Mouse (Mus musculus): ENCODE measurements at regions not wholly inside any gene's neighbourhood (a gene's known extent, or its start where the extent isn't known, plus 50 kb on each side); places are given as distances from the start of the nearest gene placed in this dataset.

- no peak overlapping the region for H3K27ac ChIP-seq (ENCODE audit: low read length)
- no peaks in the 10 kb centered on the region for H3K27me3 ChIP-seq (ENCODE audit: control insufficient read depth, insufficient read depth, low read length)
- no peaks in the 10 kb centered on the region for H3K36me3 ChIP-seq (ENCODE audit: control insufficient read depth, insufficient read depth)
- peak overlapping the region; percentile 31; the same call in 1 of the 2 replicates for H3K4me3 ChIP-seq (ENCODE audit: low read length)
- H3K4me2 ChIP-seq (ENCODE audit: low read depth, low read length) = peak overlapping the region; percentile 52
- 42% methylated on average over 13 of the region's 13 CpGs for WGBS
- peak overlapping the region; percentile 26; the same call in 1 of the 2 replicates for H3K9ac ChIP-seq (ENCODE audit: low read length)
- peak; percentile 86 for ATAC-seq (replicated peaks; ENCODE audit: extremely low read depth, insufficient read depth, low FRiP score)
- H3K4me1 ChIP-seq (ENCODE audit: control insufficient read depth, insufficient read depth, low read length) = no peaks in the 10 kb centered on the region
- H3K9me3 ChIP-seq (replicated peaks; ENCODE audit: control insufficient read depth, low read length) = no peaks in the 10 kb centered on the region
Observed at GRCm38 (mm10) chr6:67169873-67170673, 67.9 kb upstream of the Serbp1 start.

DNA sequence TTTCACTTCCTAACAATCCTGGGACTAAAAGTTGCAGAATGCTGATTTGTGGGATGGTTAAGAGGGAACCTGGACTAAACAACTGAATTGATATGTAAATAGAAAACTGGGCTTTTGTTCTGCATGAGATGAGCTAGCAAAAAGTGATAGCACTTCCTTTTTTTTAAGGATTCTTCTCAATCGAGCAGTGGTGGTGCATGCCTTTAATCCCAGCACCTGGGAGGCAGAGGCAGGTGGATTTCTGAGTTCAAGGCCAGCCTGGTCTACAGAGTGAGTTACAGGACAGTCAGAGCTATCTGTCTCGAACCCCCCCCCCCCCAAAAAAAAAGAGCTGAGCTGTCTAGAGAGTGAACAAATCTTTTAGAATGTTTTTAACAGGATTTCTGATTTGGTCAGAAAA lies 69.2 kb upstream of the Serbp1 start:
- Histone ChIP-seq H3K27ac (ENCODE audit: low read length) (peak overlapping the region; percentile 17; the same call in 1 of the 2 replicates), H3K9ac (ENCODE audit: low read length) (peak overlapping the region; percentile 70), H3K4me2 (ENCODE audit: low read depth, low read length) (peak overlapping the region; percentile 66), H3K36me3 (ENCODE audit: control insufficient read depth, insufficient read depth) (no peaks in the 10 kb centered on the region), H3K4me3 (ENCODE audit: low read length) (peak overlapping the region; percentile 54), H3K4me1 (ENCODE audit: control insufficient read depth, insufficient read depth, low read length) (no peaks in the 10 kb centered on the region), H3K27me3 (ENCODE audit: control insufficient read depth, insufficient read depth, low read length) (no peaks in the 10 kb centered on the region), H3K9me3 (replicated peaks; ENCODE audit: control insufficient read depth, low read length) (no peaks in the 10 kb centered on the region)
- WGBS = 30% methylated on average over 2 of the region's 2 CpGs
- no peak for ATAC-seq (replicated peaks; ENCODE audit: extremely low read depth, insufficient read depth, low FRiP score)

- Histone ChIP-seq H3K36me3 (ENCODE audit: control insufficient read depth, insufficient read depth) (no peaks in the 10 kb centered on the region), H3K4me3 (ENCODE audit: low read length) (peak overlapping the region; percentile 54), H3K9ac (ENCODE audit: low read length) (peak overlapping the region; percentile 70), H3K4me1 (ENCODE audit: control insufficient read depth, insufficient read depth, low read length) (no peaks in the 10 kb centered on the region), H3K4me2 (ENCODE audit: low read depth, low read length) (peak overlapping the region; percentile 66), H3K27ac (ENCODE audit: low read length) (peak overlapping the region; percentile 17; the same call in 1 of the 2 replicates), H3K27me3 (ENCODE audit: control insufficient read depth, insufficient read depth, low read length) (no peaks in the 10 kb centered on the region), H3K9me3 (replicated peaks; ENCODE audit: control insufficient read depth, low read length) (no peaks in the 10 kb centered on the region)
- ATAC-seq (replicated peaks; ENCODE audit: extremely low read depth, insufficient read depth, low FRiP score) = peak; percentile 58
- WGBS = 14% methylated on average over 11 of the region's 11 CpGs
Observed at GRCm38 (mm10) chr6:67168031-67168777, 69.8 kb upstream of the Serbp1 start.

DNA sequence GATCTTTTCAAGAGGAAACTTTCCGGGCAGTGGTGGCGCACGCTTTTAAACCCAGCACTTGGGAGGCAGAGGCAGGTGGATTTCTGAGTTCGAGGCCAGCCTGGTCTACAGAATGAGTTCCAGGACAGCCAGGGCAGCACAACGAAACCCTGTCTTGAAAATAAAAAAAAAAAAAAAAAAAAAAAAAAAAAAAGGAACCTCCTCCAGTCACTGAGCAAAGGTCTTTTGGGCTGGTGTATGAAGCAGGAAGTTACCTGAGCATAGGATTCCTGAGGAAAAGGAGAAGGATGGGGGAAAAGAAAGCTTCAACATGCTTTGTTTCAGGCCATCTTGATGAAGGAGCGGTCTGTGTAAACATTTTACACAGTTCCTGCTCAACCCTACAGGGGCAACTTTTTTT lies 72.9 kb upstream of the Serbp1 start:
- no peak for ATAC-seq (replicated peaks; ENCODE audit: extremely low read depth, insufficient read depth, low FRiP score)
- Histone ChIP-seq H3K27me3 (ENCODE audit: control insufficient read depth, insufficient read depth, low read length) (no peaks in the 10 kb centered on the region), H3K9me3 (replicated peaks; ENCODE audit: control insufficient read depth, low read length) (no peaks in the 10 kb centered on the region), H3K4me2 (ENCODE audit: low read depth, low read length) (no peak overlapping the region), H3K36me3 (ENCODE audit: control insufficient read depth, insufficient read depth) (no peaks in the 10 kb centered on the region), H3K4me3 (ENCODE audit: low read length) (no peak overlapping the region), H3K9ac (ENCODE audit: low read length) (no peak overlapping the region), H3K4me1 (ENCODE audit: control insufficient read depth, insufficient read depth, low read length) (no peaks in the 10 kb centered on the region), H3K27ac (ENCODE audit: low read length) (no peak overlapping the region)
- 88% methylated on average over 6 of the region's 6 CpGs for WGBS

DNA sequence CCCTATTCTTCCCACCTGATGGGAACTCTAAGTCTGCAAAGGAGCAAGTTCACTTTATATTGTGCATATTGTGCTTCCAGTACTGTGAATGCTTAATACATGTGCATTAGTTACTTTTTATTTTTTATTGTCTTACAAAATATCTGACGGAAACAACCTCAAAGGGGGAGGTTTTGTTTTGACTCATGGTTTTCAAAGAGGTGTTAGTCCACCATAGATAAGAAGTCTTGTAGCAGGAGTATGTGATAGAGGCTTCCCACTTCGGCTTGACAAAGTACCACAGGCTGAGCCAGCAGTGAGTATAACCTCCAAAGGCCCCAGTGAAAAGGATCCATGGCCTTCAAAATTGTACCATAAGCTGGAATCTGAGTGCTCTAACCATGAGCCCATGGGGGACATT lies 74.0 kb upstream of the Serbp1 start:
- Histone ChIP-seq H3K27ac (ENCODE audit: low read length) (no peak overlapping the region), H3K4me2 (ENCODE audit: low read depth, low read length) (no peak overlapping the region), H3K27me3 (ENCODE audit: control insufficient read depth, insufficient read depth, low read length) (no peaks in the 10 kb centered on the region), H3K9ac (ENCODE audit: low read length) (no peak overlapping the region), H3K4me3 (ENCODE audit: low read length) (no peak overlapping the region), H3K4me1 (ENCODE audit: control insufficient read depth, insufficient read depth, low read length) (no peaks in the 10 kb centered on the region; the same call in 1 of the 2 replicates), H3K9me3 (replicated peaks; ENCODE audit: control insufficient read depth, low read length) (no peaks in the 10 kb centered on the region), H3K36me3 (ENCODE audit: control insufficient read depth, insufficient read depth) (no peaks in the 10 kb centered on the region)
- 65% methylated on average over 2 of the region's 2 CpGs for WGBS
- ATAC-seq (replicated peaks; ENCODE audit: extremely low read depth, insufficient read depth, low FRiP score) = no peak

- no peak overlapping the region for H3K4me3 ChIP-seq (ENCODE audit: low read length)
Observed at GRCm38 (mm10) chr6:67162814-67163213, 75.2 kb upstream of the Serbp1 start.

DNA sequence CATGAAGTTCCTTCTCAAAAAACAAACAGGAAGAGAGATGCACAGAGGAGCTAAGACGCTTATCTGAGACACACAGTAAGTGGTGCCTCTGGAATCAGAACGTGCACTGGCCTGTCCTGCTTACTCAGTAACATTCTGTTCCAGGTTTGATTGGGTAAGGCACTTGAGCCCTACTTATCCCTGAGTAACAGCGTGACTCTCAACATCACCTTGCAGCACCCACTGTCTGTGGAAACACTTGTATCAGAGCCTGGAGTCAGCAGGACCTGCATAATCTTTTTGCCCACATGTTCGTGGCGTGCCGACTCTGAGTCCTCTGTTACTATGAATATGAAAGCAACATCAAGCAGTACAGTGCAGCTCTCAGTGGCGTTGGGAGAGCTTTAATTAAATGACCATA lies 76.4 kb upstream of the Serbp1 start:
- Histone ChIP-seq H3K9me3 (replicated peaks; ENCODE audit: control insufficient read depth, low read length) (no peaks in the 10 kb centered on the region), H3K27me3 (ENCODE audit: control insufficient read depth, insufficient read depth, low read length) (no peaks in the 10 kb centered on the region), H3K27ac (ENCODE audit: low read length) (no peak overlapping the region), H3K4me1 (ENCODE audit: control insufficient read depth, insufficient read depth, low read length) (no peaks in the 10 kb centered on the region; the same call in 1 of the 2 replicates), H3K9ac (ENCODE audit: low read length) (no peak overlapping the region), H3K36me3 (ENCODE audit: control insufficient read depth, insufficient read depth) (no peaks in the 10 kb centered on the region), H3K4me3 (ENCODE audit: low read length) (no peak overlapping the region), H3K4me2 (ENCODE audit: low read depth, low read length) (no peak overlapping the region)
- WGBS = 52% methylated on average over 7 of the region's 7 CpGs
- no peak for ATAC-seq (replicated peaks; ENCODE audit: extremely low read depth, insufficient read depth, low FRiP score)

More at GRCm38 (mm10) chr6:67162814-67163213, 75.2 kb upstream of the Serbp1 start:
- Histone ChIP-seq H3K27me3 (ENCODE audit: control insufficient read depth, insufficient read depth, low read length) (no peaks in the 10 kb centered on the region), H3K9me3 (replicated peaks; ENCODE audit: control insufficient read depth, low read length) (no peaks in the 10 kb centered on the region), H3K4me1 (ENCODE audit: control insufficient read depth, insufficient read depth, low read length) (no peaks in the 10 kb centered on the region; the same call in 1 of the 2 replicates), H3K9ac (ENCODE audit: low read length) (no peak overlapping the region), H3K4me2 (ENCODE audit: low read depth, low read length) (no peak overlapping the region), H3K27ac (ENCODE audit: low read length) (no peak overlapping the region), H3K36me3 (ENCODE audit: control insufficient read depth, insufficient read depth) (no peaks in the 10 kb centered on the region)
- no peak for ATAC-seq (replicated peaks; ENCODE audit: extremely low read depth, insufficient read depth, low FRiP score)
- 58% methylated on average over 3 of the region's 3 CpGs for WGBS

- H3K4me1 ChIP-seq (ENCODE audit: control insufficient read depth, insufficient read depth, low read length) = no peaks in the 10 kb centered on the region; the same call in 1 of the 2 replicates
- H3K9me3 ChIP-seq (replicated peaks; ENCODE audit: control insufficient read depth, low read length) = no peaks in the 10 kb centered on the region
- WGBS = 66% methylated on average over 3 of the region's 3 CpGs
- ATAC-seq (replicated peaks; ENCODE audit: extremely low read depth, insufficient read depth, low FRiP score) = no peak
- H3K4me3 ChIP-seq (ENCODE audit: low read length) = no peak overlapping the region
- no peaks in the 10 kb centered on the region for H3K36me3 ChIP-seq (ENCODE audit: control insufficient read depth, insufficient read depth)
- H3K4me2 ChIP-seq (ENCODE audit: low read depth, low read length) = no peak overlapping the region
- no peaks in the 10 kb centered on the region for H3K27me3 ChIP-seq (ENCODE audit: control insufficient read depth, insufficient read depth, low read length)
- H3K27ac ChIP-seq (ENCODE audit: low read length) = no peak overlapping the region
- no peak overlapping the region for H3K9ac ChIP-seq (ENCODE audit: low read length)
Observed at GRCm38 (mm10) chr6:67160564-67160963, 77.4 kb upstream of the Serbp1 start.

Data from heart, embryonic 16.5 days (tissue).